Mouse (Mus musculus) liver, embryonic 14.5 days (tissue): ENCODE data around the gene Zfp180. TPM values are rescaled to one million over a fixed set of nuclear protein-coding genes. Genes with fewer than 3 reads are reported as not detected.

Experiments used
- ATAC-seq: fragments of 200-750 bp; cut with Nextera tagmentation; 2 replicates; pipeline ENCODE4 v1.8.0; 2017; ENCODE audit warnings: moderate number of reproducible peaks, mild to moderate bottlenecking, moderate library complexity; ENCODE audit not compliant: insufficient read depth
- DNase-seq, 3 experiments: peaks; one replicate each; pipeline ENCODE4 v3.0.0-alpha.2; 2012 to 2013; ENCODE audit warnings: low read depth in 3 of 3, low spot score in 3 of 3
- H3K27ac ChIP-seq: fragments of 300-500 bp; sonication (generic); 2 replicates; pipeline ENCODE4 v1.5.1; 2014; ENCODE audit warnings: moderate library complexity, mild to moderate bottlenecking, control low read depth, inconsistent platforms
- H3K27me3 ChIP-seq: fragments of 300-500 bp; sonication (generic); 2 replicates; pipeline ENCODE4 v1.6.1; 2014; ENCODE audit warnings: mild to moderate bottlenecking, low read length, moderate library complexity; ENCODE audit not compliant: control insufficient read depth, insufficient read depth
- H3K36me3 ChIP-seq: fragments of 300-500 bp; sonication (generic); replicated peaks from 2 replicates; pipeline ENCODE4 v1.6.1; 2014; ENCODE audit warnings: low read depth; ENCODE audit not compliant: control insufficient read depth, insufficient read depth
- H3K4me1 ChIP-seq, 2 experiments: fragments of 200-500 bp in 1 of 2; fragments of 300-500 bp in 1 of 2; sonication (generic) in 1 of 2; replicated peaks; 2 replicates each; pipeline ENCODE4 v1.6.1; 2012 to 2014; ENCODE audit warnings: antibody characterized with exemption in 1 of 2, inconsistent platforms in 1 of 2, low read length in 1 of 2; ENCODE audit not compliant: control insufficient read depth in 2 of 2, insufficient read depth in 2 of 2
- H3K4me2 ChIP-seq: fragments of 300-500 bp; sonication (generic); 2 replicates; pipeline ENCODE4 v1.6.1; 2014; ENCODE audit warnings: low read depth, mild to moderate bottlenecking, control low read depth, moderate library complexity
- H3K4me3 ChIP-seq, 2 experiments: fragments of 200-500 bp in 1 of 2; fragments of 300-500 bp in 1 of 2; sonication (generic) in 1 of 2; 2 replicates each; pipeline ENCODE4 v1.5.1; 2012 to 2014; ENCODE audit warnings: low read depth in 2 of 2, low read length in 2 of 2, mild to moderate bottlenecking in 2 of 2, control low read depth in 1 of 2, inconsistent platforms in 1 of 2, moderate library complexity in 1 of 2; ENCODE audit not compliant: insufficient read depth in 1 of 2
- H3K9ac ChIP-seq: fragments of 300-500 bp; sonication (generic); replicated peaks from 2 replicates; pipeline ENCODE4 v1.6.1; 2014; ENCODE audit warnings: mild to moderate bottlenecking, control low read depth, moderate library complexity
- H3K9me3 ChIP-seq: fragments of 300-500 bp; sonication (generic); 2 replicates; pipeline ENCODE4 v1.6.1; 2016; ENCODE audit warnings: low read length, mixed read lengths; ENCODE audit not compliant: control insufficient read depth
- CTCF ChIP-seq: IDR thresholded peaks from 2 replicates; pipeline ENCODE4 v1.5.1; 2016; ENCODE audit warnings: antibody characterized with exemption, low read depth, control low read depth
- EP300 ChIP-seq: IDR thresholded peaks from 2 replicates; pipeline ENCODE4 v1.6.1; 2016; ENCODE audit warnings: antibody characterized with exemption, low read depth
- WGBS: fragments of 180-500 bp; shearing (Covaris S2); extraction: QIAGEN DNeasy Blood & Tissue Kit; methylation state at CpG from one replicate; pipeline ENCODE4 v1.1.7; 2014; ENCODE audit not compliant: insufficient replicate concordance; 5-methylcytosine and 5-hydroxymethylcytosine counted together
- polyA plus RNA-seq, 2 experiments: library from polyadenylated mRNA; depleted of rRNA in 1 of 2; stranded (reverse) in 1 of 2; unstranded in 1 of 2; fragments of >200 nt; fragmentation: Nextera tagmentation in 1 of 2; extraction: Ambion mirVana in 1 of 2; gene quantifications; 2 replicates each; pipeline versions ENCODE4 v1.2.1 to v1.2.3; 2012 to 2014

Gene Zfp180
- polyA plus RNA-seq, 2 experiments: 8.6 to 9.3 TPM

GRCm38 (mm10) chr7:24086871-24087270, 5.1 kb downstream of the Zfp180 start:
- no peak for TF ChIP-seq CTCF
- TF ChIP-seq EP300: no peak
- no peak overlapping the region for H3K27ac ChIP-seq
- DNase-seq (no peak), ATAC-seq (no peak)
- H3K27me3 ChIP-seq: no peaks in the 10 kb centered on the region
- peaks cover 12% of the 10 kb centered on the region for H3K36me3 ChIP-seq
- H3K9ac ChIP-seq: no peak overlapping the region
- H3K4me3 ChIP-seq: no peak overlapping the region
- H3K9me3 ChIP-seq: no peaks in the 10 kb centered on the region
- H3K4me1 ChIP-seq: peaks cover 0 to 13% of the 10 kb centered on the region in 2 experiments; a peak in 3 of 4 replicates
- 80% methylated on average over 4 of the region's 4 CpGs for WGBS
- H3K4me2 ChIP-seq: no peak overlapping the region

- H3K4me1 ChIP-seq: peaks cover 0 to 12% of the 10 kb centered on the region in 2 experiments; a peak in 3 of 4 replicates
- TF ChIP-seq CTCF (no peak), EP300 (no peak)
- H3K27me3 ChIP-seq: no peaks in the 10 kb centered on the region
- no peak overlapping the region for H3K4me3 ChIP-seq
- no peak for DNase-seq
- no peak overlapping the region for H3K4me2 ChIP-seq
- H3K27ac ChIP-seq: no peak overlapping the region
- H3K9ac ChIP-seq: no peak overlapping the region
- H3K9me3 ChIP-seq: no peaks in the 10 kb centered on the region
- H3K36me3 ChIP-seq: peaks cover 12% of the 10 kb centered on the region
- ATAC-seq: no peak
- WGBS: 82% methylated on average over 12 of the region's 12 CpGs
Observed at GRCm38 (mm10) chr7:24087485-24088125, 5.9 kb downstream of the Zfp180 start.

GRCm38 (mm10) chr7:24104403-24104802, 22.7 kb downstream of the Zfp180 start:
- Histone ChIP-seq H3K27me3 (no peaks in the 10 kb centered on the region), H3K9ac (no peak overlapping the region), H3K4me1 (no peaks in the 10 kb centered on the region), H3K27ac (no peak overlapping the region), H3K4me2 (no peak overlapping the region), H3K36me3 (peaks cover 73% of the 10 kb centered on the region), H3K9me3 (peaks cover 47% of the 10 kb centered on the region), H3K4me3 (no peak overlapping the region)
- DNase-seq: no peak
- WGBS: 80% methylated on average over 9 of the region's 9 CpGs
- ATAC-seq: no peak
- TF ChIP-seq EP300: no peak
- TF ChIP-seq CTCF: no peak

GRCm38 (mm10) chr7:24105144-24105703, 23.5 kb downstream of the Zfp180 start:
- Histone ChIP-seq H3K27ac (no peak overlapping the region), H3K36me3 (peaks cover 70% of the 10 kb centered on the region), H3K9ac (no peak overlapping the region), H3K4me2 (no peak overlapping the region), H3K4me3 (no peak overlapping the region), H3K27me3 (no peaks in the 10 kb centered on the region), H3K4me1 (no peaks in the 10 kb centered on the region), H3K9me3 (peaks cover 47% of the 10 kb centered on the region)
- DNase-seq: no peak
- TF ChIP-seq EP300: no peak
- no peak for TF ChIP-seq CTCF
- no peak for ATAC-seq
- 87% methylated on average over 18 of the region's 18 CpGs for WGBS

GRCm38 (mm10) chr7:24110839-24111238, 29.1 kb downstream of the Zfp180 start:
- WGBS: 84% methylated on average over 7 of the region's 7 CpGs
- no peak overlapping the region for H3K4me3 ChIP-seq
- no peak for DNase-seq
- no peak overlapping the region for H3K9ac ChIP-seq
- peaks cover 0 to 3% of the 10 kb centered on the region in 2 experiments; a peak in 1 of 4 replicates for H3K4me1 ChIP-seq
- no peak overlapping the region for H3K4me2 ChIP-seq
- TF ChIP-seq CTCF (no peak), EP300 (no peak)
- H3K36me3 ChIP-seq: peaks cover 16% of the 10 kb centered on the region
- H3K27ac ChIP-seq: no peak overlapping the region
- ATAC-seq: no peak
- H3K27me3 ChIP-seq: no peaks in the 10 kb centered on the region
- H3K9me3 ChIP-seq: peaks cover 20% of the 10 kb centered on the region
